Mouse (Mus musculus) sigmoid colon, adult 10 weeks (tissue): ENCODE results near the gene Neurl1b. TPM values are rescaled to one million over a fixed set of nuclear protein-coding genes. Genes with fewer than 3 reads are reported as not detected.

ENCODE experiments used
- polyA plus RNA-seq: library from polyadenylated mRNA; stranded (reverse); fragments of 350-450 nt; fragmentation: Illumina TruSeq; extraction: RNeasy Lipid Tissue Mini Kit (QIAGEN cat#74804); gene quantifications from one replicate; pipeline ENCODE4 v1.2.3, GENCODE M21; 2014; ENCODE audit warnings: low read depth, low replicate concordance

The Neurl1b gene
- 5.7 TPM for polyA plus RNA-seq

DNA sequence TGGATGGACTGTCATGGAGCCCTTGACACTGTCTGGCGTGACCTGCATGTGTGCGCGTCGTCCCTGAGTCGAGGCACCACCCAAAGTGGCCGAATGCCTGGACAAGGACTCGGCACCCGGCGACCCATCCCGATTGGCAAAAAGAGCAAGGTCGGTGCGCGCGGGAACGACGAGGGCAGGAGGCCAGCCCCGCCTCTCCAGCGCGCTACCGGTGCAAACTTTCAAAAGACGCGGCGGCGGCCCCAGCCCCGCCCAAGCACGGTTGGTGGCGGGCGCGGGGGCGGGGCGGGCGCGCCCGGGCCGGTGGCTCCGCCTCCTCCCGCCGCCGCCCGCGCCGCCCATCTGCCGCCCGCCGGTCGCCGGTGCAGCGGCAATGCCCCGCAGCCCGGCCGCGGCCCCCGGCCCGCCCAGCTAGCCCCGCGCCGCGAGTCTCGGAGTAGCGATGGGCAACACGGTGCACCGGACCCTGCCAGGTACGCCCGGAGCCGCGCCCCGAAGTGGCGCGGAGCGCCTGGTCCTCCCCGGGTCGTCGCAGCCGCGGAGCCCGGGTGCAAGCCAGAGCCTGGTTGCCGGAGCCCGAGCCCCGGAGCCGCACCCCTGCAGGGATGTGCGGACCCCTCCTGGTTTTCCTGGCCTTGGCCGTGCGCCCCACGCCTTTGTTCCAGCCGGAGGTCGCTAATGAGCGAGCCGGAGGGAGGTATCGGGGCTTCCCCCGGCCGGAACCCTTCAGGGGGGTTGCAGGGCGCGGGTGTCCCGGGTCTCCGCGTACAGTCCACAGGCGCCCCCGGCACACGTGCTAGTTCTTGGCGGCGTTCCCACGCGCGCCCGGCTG lies at the start of gene Neurl1b:
Gene Neurl1b (plus strand): TSS at position 307 of the 832 bp plus-strand sequence.

Other genes starting within 250 kb of the Neurl1b start
- gene Pdia2, start 215.7 kb upstream of the Neurl1b start, polyA plus RNA-seq = not detected
- gene Rgs11, start 211.9 kb upstream of the Neurl1b start, polyA plus RNA-seq = 0.69 TPM
- not detected for gene Arhgdig, start 207.0 kb upstream of the Neurl1b start, polyA plus RNA-seq
- 60.9 TPM for gene Fam234a, start 170.6 kb upstream of the Neurl1b start, polyA plus RNA-seq
- 95.1 TPM for gene Luc7l, start 161.9 kb upstream of the Neurl1b start, polyA plus RNA-seq
- 57.9 TPM for gene Ergic1, start 146.7 kb downstream of the Neurl1b start, polyA plus RNA-seq
- 42.6 TPM for gene Dusp1, start 147.3 kb downstream of the Neurl1b start, polyA plus RNA-seq
- 49.1 TPM for gene Atp6v0e, start 248.4 kb downstream of the Neurl1b start, polyA plus RNA-seq